Mouse (Mus musculus) fibroblast of lung, adult 2 months (primary cell): ENCODE measurements at regions not wholly inside any gene's neighbourhood (a gene's known extent, or its start where the extent isn't known, plus 50 kb on each side); places are given as distances from the start of the nearest gene placed in this dataset.

Source experiments
- DNase-seq: peaks from one replicate; pipeline ENCODE4 v3.0.0-alpha.2; 2011; ENCODE audit warnings: low read depth

DNA sequence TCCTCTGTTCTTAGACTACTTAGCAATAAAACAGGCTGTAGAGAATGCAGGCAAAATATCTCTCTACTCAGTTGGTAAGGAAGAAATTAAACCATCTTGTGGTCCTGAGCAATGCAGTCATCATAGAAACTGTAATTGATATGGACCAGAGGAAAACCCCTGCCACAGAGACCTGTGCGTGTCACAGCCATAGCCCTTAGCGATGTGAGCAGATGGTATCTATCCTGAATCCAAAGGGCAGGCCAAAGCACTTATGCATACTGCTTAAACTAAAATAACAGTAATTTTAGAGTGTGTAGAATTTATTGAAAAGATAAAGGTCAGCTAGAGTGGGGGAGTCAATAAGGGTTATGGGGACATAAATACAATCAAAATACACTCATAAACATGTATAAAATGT is 212.0 kb downstream of the Kcnrg start:
- DNase-seq, result no peak

DNA sequence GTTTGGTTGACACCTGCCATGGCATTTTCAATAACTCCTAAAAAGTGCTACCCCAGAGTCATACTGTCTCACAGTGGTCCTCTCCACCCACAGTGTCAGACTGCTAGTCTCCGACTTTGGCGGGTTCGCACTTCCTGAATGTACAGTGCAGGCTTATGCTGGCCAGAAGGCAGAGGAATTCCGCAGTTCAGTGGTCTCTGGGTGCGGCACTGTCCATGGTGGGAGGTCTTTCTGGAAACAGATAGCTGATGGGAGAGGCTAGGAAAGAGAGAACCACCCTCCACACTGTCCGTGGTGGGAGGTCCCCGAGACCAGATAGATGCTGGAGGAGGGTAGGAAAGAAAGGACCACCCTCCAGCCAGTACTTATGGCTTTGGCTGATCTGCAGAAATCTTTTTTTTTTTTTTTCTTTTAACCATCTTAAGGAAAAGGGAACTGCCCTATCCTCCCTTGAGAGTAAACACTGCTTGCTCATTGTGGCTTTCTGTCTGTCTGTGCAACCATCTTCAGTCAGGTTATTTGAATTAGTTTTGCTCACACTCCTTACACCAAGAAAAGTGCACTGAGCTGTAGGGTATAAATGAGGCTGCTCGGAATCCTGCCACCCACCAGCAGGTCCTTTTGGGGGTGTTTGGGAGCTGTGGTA is 227.2 kb downstream of the Kcnrg start:
- no peak for DNase-seq

DNA sequence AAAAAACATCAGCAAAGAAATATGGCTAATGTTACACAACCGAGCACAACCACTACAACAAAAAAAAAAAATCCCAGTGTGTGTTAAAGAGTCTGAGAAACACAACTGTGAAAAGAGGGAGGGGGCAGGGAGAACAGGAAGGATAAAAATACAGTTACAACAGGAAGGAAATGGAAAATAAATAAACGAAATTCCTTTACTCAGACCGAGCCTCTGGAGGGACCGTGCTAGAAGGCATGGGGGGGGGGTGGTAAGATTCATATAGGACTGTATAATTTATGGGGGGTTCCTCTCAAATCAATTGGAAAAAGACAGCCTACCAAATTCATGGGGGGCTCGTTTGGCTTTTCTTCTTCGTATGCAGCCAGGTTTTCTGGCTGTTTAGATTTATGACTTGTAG is 228.5 kb downstream of the Kcnrg start:
- no peak for DNase-seq

DNA sequence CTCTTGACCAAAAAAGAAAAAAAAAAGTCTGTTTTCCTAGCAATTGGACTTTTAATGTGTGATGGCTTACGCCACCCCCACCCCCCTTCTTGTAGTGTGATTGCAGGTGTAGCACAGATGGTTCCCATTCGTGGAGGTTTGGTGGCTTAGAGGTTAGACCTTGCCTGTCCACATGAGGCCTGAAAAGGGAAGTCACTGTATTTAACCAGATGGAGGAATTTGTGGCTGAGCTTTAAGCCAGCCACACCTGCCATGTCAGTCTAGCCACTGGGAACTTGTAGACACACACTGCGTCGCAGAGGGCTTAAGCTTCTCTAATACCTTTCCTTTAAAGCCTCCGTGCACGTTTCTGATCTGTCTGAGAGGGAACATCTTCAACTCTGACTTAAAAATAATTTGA is 229.0 kb downstream of the Kcnrg start:
- no peak for DNase-seq

DNA sequence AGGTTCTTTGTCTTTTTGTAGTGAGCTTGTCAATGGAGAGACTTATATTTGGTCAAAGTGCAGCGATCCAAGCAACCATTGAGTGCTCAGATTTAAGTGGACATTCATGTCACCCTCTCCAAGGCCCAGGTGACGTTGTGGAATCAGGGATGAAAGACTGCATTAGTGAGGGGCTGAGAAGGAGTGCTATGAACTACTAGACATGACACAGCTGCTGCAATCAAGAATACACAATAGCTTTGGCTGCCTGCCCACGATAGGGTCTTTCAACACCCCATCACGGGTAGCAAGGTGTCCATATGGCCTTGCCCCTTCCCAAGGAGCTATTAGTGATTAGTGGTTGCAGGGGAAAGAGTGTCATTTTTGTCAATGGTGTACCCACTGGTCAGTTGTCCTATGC is 229.7 kb downstream of the Kcnrg start:
- DNase-seq, result no peak

DNA sequence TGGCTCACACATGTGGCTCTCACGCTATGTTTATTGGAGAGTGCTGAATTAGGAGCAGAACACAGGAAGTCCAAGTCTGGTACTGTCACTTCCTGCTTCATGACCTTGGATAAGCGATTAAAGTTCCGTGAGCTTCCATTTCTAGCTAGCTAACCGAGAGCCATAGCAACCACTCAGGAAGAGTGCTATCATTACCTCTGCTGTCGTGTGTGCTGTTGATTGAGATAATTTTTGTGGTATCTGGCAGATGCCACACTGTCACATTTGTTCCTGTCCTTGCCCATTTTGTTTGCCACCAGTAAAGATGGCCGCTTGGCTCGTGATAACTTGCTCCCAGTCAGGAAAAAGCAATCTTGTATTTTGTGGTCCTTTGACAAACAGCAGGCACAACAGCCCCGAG is 230.6 kb downstream of the Kcnrg start:
- no peak for DNase-seq

DNA sequence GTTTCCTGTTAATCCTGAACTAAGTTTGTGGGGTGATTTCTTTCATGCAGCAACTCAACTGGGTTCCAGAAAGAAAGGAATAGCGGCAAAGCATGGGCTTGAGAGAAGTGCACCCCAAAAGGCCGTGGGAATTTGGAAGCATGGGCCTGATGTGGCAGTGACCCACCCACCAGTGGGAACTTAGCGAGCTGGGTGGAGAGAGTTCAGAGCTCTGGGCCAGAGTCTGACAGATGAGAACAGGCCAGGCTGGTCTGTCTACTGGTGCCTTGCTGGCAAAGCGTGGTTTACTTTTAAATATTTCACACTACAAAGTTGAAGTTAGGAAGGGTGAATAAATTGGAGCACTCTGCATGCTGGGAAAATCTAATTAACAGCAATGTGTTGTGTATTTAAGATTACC is 235.2 kb downstream of the Kcnrg start:
- no peak for DNase-seq

DNA sequence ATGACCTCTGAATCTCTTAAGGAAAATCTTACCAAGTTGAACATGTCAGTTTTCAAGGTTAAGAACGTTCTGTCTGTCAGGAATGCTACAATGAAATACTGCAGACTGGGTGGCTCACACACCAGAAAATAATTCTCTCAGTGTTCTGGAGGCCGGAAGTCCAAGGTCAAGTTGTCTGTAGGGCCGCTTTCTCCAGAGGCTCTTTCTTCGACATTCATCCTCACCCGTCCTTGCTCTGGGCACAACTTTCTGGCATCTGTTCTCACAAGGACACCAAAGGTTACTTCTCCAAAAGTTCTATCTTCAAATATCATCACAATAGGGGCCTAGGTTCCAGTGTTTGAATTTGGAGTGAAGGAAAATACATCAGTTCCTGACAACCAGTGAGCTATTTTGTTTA is 239.2 kb downstream of the Kcnrg start:
- no peak for DNase-seq

DNA sequence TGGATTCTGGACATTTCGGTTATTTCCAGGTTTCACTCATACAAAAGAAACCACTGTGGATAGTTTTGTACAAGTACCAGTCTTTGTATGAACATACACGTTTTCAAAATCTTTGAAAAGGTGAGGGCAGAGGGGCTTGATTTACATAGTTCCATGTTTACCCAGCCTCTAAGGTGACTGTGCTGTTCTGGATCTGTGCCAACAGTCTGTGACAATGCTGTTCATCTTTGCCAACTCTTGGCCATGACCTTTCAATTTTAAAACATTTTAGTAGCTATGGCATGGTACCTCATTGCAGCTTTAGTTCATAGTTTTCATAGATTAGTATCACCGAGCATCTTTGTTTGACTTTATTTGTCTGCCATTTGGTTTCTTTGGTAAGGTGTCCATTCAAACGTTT is 243.0 kb downstream of the Kcnrg start:
- DNase-seq, result no peak

DNA sequence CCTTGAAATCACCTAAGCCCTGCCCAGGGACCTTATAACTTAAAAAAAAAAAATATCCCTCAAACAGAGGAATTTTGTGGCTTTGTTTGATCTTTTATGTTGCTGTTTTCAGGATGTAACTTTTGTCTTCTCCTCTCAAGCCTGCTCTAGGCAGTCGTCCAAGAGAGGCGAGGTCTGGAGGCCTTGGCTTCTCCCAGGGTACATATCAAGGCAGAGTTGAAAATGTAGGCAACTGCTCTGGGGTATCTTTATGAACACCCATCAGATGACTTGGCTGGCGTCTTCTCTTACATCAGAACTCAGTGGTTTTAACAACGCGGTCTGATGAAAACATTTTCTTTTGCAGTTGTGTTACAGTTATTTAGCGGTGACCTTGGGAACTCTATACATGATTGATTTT is 250.4 kb downstream of the Kcnrg start:
- DNase-seq, result no peak

DNA sequence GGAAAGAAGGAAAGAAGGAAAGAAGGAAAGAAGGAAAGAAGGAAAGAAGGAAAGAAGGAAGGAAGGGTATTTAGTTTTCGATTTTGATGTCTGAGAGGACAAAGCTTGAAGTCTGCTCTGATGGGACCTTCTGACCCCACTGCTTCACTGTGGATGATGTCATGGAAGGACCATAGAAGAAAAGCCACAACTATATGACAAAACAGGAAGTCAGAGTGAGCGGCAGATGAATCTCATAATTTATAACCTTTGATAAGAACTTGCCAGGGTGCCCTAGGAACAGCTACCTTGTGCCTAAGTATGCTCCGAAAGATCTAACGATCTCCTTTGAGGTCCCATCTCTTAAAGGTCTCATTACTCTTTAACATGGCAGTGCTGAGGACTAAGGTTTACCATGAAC is 253.4 kb downstream of the Kcnrg start:
- DNase-seq, result no peak

DNA sequence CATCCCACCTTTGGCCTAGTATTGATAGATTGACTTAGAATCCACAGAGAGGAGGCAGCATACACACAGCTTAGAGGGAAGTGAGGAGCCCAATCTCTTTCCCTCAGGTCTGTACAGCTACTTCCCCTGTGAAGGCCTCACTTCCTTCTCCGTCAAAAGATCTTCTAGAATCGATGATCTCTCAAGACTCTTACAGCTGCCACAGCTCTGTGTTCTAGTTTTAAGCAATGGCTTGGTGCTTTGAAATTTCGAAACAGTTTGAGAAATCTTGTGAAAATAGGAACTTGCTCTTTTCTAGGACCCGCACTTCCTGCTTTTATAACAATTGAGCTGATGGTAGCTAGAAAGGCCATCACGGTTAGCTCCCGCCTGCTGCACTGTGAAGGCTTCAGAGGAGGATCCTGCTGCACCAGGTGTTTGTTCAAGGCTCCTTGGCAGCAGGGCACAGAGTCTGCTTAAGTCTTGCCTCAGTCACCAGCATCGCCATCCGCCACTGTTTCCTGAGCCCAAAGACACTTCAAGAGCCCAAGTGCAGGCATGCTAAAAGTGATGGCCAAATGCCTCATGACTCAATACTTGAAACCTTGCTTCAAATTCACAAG is 254.2 kb downstream of the Kcnrg start:
- no peak for DNase-seq

DNA sequence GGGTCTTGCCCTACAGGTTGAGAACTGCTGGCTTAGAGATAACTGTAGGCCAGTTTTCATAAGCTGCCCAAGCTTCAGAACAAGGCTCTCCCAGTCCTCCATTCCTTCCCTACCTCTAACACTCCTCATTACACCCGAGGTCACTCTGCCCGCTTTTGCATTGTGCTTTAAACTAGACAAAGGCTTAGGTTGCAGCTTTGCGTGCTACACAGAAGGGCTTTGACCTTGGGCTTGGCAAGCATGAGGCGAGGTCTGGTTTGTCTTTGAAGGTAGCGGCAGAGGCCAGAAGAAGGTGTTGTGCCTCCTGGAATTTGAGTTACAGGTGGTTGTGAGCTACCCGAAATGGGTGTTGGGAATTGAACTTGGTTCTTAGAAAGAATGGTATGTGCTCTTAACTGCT is 255.7 kb downstream of the Kcnrg start:
- no peak for DNase-seq

DNA sequence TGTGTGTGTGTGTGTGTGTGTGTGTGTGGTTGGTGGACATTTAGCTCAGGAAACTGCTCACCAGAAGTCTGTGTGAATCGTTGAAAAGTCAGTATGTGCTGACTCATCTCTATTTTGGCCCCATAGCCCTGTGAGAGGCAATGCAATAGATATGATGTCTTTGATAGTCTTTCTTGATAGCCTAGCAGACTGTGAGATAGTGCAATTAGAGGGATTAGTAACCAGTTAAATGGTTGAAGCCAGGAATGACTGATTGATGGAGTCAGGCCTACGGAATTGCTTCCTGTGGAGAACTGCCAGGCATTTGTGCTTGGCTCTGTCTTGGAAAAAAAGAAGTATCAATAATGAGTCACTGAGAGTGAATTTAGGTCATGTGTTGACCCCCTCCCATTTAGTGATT is 256.2 kb downstream of the Kcnrg start:
- DNase-seq, result peak; percentile 64

DNA sequence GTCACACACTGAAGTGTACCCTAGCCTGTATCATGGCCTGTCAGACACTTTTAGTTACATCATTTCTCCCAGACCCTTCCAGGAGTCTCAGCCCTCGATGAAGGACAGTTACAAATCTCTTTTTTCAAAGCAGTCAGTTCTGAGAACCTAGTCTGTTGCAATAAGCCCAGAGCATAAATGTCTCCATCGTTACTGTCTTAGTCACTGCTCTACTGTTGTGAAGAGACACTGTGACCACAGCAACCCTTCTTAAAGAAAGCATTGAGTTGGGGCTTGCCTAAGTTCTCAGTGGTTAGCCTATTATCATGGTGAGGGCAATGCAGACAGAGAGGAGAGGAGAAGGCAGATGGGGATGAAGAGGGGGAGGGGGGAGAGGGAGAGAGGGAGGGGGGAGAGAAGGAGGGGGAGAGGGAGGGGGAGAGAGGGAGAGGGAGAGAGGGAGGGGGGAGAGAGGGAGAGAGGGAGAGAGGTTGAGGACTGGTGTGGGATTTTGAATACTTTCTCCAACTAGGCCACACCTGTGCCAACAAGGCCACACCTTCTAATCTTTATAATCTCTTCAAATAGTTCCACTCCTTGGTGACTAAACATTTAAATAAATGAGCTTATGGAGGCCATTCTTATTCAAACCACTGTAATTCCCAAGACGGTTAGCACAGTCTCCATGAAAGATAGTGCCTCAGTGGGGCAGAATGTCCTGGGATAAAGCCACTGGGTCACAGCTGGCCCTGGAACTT is 259.4 kb downstream of the Kcnrg start:
- no peak for DNase-seq

DNA sequence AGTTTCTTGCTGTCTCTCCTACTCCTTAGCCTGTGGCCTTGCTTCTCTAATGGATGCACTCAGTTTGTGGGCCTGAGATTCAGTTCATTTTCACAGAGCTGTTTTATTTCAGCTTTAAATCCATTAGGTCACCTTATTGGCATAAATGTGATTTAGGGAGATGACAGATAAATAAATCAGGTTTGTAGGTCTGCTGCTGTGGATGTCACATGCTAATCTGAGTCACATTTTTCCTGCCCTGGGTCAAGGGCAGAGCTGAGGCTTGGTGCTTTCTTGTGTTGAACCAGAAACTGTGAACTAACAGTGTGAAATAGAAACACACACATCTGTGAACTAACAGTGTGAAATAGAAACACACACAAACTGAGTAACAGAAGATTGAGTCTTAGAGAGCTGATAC is 266.9 kb downstream of the Kcnrg start:
- no peak for DNase-seq

DNA sequence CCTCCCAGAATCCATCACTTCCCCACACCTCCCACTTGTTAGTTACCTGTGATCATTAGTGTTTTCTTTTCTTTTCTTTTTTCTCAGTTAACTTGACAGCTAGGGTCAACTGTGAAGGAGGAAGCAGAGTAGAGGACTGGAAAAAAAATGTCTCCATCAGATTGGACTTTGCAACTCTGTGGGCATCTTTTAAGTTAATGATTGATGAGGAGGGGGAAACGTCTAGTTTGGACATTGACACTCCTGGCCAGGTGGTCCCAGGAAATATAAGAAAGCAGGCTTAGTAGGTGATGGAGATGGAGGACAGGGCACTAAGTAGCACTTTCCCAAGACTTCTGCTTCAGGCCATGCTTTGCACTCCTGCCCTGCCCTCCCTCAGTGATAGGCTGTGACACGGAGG is 272.2 kb downstream of the Kcnrg start:
- DNase-seq, result no peak

DNA sequence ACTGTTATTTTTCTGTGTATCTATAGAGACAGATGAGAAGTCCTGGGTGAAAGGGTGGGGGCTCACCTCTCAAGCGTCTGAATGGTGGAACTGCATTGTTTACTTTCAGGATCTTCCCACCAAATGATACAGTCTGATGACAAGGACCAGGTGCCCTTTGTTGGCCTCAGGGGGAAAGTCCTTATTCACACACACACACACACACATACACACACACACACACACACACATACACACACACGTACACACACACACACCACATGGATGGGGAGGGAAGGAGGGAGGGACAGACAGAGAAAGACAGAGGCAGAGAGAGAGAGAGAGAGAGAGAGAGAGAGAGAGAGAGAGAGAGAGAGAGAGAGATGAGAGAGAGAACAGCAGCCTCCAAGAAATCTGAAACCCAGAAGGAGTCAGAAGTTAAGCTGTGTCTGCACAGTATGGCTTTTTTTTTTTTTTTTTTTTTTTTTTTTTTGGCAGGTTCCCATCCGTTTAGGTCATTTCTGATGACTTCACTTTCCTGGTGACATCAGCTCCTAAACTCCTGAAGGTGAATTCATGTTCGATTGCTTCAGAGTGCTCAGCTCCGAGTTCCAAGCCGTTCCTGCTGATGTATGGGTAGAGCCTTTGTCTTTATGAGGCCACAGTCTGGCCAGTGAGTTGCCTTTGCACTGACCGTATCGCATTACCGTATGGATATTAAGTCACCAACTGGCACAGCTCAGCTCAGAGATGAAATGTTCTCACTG is 273.4 kb downstream of the Kcnrg start:
- DNase-seq, result no peak

DNA sequence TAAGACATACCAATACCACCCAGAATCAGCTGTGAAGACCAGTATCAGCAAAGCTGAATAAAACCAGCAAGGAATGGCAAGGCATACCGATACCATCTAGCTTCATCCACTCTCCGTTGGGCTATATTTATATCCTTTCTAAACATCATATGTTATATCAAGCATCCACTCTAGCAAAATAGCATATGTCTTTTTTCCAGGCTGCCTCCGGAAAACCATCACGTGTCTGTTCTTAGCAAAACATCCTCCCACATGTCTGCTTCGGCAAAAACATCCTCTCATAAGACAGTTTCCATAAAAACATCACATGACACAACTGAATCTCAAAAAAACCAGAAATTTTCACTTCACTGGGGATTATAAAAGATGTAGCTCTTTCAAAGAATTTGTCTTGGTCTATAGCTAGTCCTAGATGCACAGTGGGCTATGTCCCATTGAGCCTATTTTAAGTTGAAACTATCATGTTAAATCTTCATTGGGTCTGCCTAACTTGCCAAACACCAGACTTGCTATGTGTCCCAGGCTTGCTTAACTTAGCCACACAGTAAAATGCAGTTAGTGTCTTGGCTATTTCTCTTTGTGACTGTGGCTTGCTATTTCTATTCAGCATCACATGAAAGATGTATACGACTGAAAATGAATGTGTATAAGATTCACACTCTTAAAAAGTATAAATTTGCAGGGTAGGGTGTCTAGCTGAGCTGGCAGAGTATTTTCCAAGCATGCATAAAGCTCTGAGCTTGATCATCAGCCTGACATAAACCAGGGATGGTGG is 278.2 kb downstream of the Kcnrg start:
- no peak for DNase-seq

DNA sequence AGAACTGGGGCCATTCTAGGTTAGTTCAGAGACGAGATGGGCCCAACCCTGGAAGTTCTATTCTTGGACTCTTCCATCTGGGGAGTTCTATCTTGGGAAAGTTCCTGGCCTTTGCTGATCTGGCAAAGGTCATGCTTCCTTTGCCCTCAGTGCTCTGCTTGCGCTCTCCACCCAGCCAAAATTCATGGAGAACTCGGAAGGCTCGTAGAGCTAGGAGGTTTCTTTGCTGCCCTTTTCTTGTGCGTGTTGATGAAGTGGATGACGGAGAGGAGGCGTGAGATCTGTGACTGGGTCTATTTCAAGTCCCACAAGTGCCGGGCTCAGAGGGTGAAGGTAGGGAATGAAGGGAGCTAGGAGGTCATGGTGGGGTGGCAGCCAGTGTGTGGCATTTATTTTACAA is 282.4 kb downstream of the Kcnrg start:
- no peak for DNase-seq

DNA sequence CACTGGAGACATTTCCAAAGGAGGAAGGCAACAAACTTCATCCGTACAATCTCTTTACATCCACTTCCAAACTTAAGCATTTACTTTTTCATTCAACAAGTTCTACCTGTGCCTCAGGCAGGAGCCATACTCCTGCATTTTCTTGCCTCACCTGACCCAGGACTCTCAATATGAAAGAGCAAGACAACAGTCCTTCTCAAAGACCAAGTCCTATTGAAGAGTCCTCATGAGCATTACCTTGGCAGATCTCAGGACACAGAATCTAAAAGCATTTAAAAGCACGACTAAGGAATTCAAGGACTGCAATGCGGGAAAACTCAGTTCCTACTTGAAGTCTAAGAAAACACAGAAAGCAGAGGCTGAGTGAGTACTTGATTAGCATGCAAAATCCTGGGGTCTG is 286.5 kb downstream of the Kcnrg start:
- DNase-seq, result no peak

DNA sequence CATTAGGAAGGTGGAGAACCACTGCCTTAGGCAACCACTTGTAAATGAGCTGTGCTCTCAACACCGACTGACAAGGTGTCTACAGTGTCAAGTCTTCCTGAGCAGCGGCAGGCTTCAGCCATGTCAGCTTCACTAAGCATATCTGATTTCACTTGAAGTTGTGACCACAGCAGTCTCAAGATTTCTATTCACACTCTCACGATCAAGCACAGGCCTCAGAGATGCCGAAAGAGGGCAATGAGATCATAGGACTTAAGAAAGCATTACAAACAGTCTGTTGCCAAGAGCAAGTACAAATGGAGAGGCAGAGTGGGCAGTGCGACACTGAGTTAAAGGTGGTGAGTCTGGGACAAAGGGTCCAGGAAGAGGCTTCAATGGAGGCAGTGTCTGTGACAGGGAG is 289.6 kb downstream of the Kcnrg start:
- no peak for DNase-seq
